Mouse (Mus musculus) MEL (cell line): Measurements from ENCODE around the gene Lrrc39. TPM values are rescaled to one million over a fixed set of nuclear protein-coding genes. Genes with fewer than 3 reads are reported as not detected.

Source experiments
- DNase-seq: peaks from one replicate; pipeline ENCODE4 v3.0.0; 2011; ENCODE audit warnings: low read depth, low spot score
- H3K27ac ChIP-seq: 2 replicates; pipeline ENCODE4 v1.5.1; 2012; ENCODE audit warnings: low read depth, mild to moderate bottlenecking, control low read depth, low read length, moderate library complexity; ENCODE audit not compliant: control insufficient read depth
- H3K27me3 ChIP-seq, 2 experiments: fragments of 150-350 bp in 1 of 2; sonication (generic) in 1 of 2; 2 replicates each; pipeline ENCODE4 v1.6.1; 2012; ENCODE audit warnings: low read length in 2 of 2, mild to moderate bottlenecking in 2 of 2, improper control_type of control experiment in 1 of 2, moderate library complexity in 1 of 2; ENCODE audit not compliant: insufficient read depth in 2 of 2, control insufficient read depth in 1 of 2
- H3K36me3 ChIP-seq, 2 experiments: 2 replicates each; pipeline ENCODE4 v1.6.1; 2012 to 2014; ENCODE audit warnings: low read length in 2 of 2, improper control_type of control experiment in 1 of 2, inconsistent platforms in 1 of 2, mild to moderate bottlenecking in 1 of 2; ENCODE audit not compliant: insufficient read depth in 2 of 2, control insufficient read depth in 1 of 2
- H3K4me1 ChIP-seq, 2 experiments: fragments of 150-350 bp in 1 of 2; sonication (generic) in 1 of 2; 2 replicates each; pipeline ENCODE4 v1.6.1; 2012; ENCODE audit warnings: low read length in 2 of 2, improper control_type of control experiment in 1 of 2, mild to moderate bottlenecking in 1 of 2; ENCODE audit not compliant: insufficient read depth in 2 of 2, control insufficient read depth in 1 of 2
- H3K4me3 ChIP-seq, 2 experiments: fragments of 150-350 bp in 1 of 2; sonication (generic) in 1 of 2; 2 replicates each; pipeline ENCODE4 v1.5.1; 2012; ENCODE audit warnings: low read depth in 2 of 2, low read length in 2 of 2, mild to moderate bottlenecking in 2 of 2, moderate library complexity in 2 of 2, control low read depth in 1 of 2, improper control_type of control experiment in 1 of 2; ENCODE audit not compliant: control insufficient read depth in 1 of 2, insufficient read depth in 1 of 2
- H3K79me2 ChIP-seq: 2 replicates; pipeline ENCODE4 v1.6.1; 2012; ENCODE audit warnings: mild to moderate bottlenecking, low read length, moderate library complexity; ENCODE audit not compliant: control insufficient read depth, poor library complexity, insufficient read depth
- H3K9ac ChIP-seq: 2 replicates; pipeline ENCODE4 v1.6.1; 2012; ENCODE audit warnings: low read depth, mild to moderate bottlenecking, control low read depth, low read length, moderate library complexity; ENCODE audit not compliant: control insufficient read depth, poor library complexity, severe bottlenecking
- H3K9me3 ChIP-seq: fragments of 150-350 bp; sonication (generic); replicated peaks from 2 replicates; pipeline ENCODE4 v1.6.1; 2012; ENCODE audit warnings: mild to moderate bottlenecking, low read length, improper control_type of control experiment, moderate library complexity; ENCODE audit not compliant: insufficient read depth
- CHD2 ChIP-seq: IDR thresholded peaks from 2 replicates; pipeline ENCODE4 v1.6.1; 2011; ENCODE audit warnings: low read length, improper control_type of control experiment
- CTCF ChIP-seq, 3 experiments: IDR thresholded peaks in 2 of 3; conservative IDR thresholded peaks in 1 of 3; 2 replicates each; pipeline ENCODE4 v1.5.1; 2011 to 2012; ENCODE audit warnings: low read length in 3 of 3, low read depth in 2 of 3, mild to moderate bottlenecking in 2 of 3, improper control_type of control experiment in 1 of 3, inconsistent platforms in 1 of 3, mixed read lengths in 1 of 3, moderate library complexity in 1 of 3; ENCODE audit not compliant: control insufficient read depth in 1 of 3, insufficient read depth in 1 of 3, poor library complexity in 1 of 3, severe bottlenecking in 1 of 3
- E2F4 ChIP-seq: IDR thresholded peaks from 2 replicates; pipeline ENCODE4 v1.6.1; 2011; ENCODE audit warnings: low read depth, low read length, improper control_type of control experiment, borderline replicate concordance
- ELF1 ChIP-seq: IDR thresholded peaks from 2 replicates; pipeline ENCODE4 v1.6.1; 2014; ENCODE audit warnings: low read depth, mild to moderate bottlenecking, inconsistent platforms, low read length, improper control_type of control experiment, moderate library complexity
- EP300 ChIP-seq, 2 experiments: IDR thresholded peaks; 2 replicates each; pipeline ENCODE4 v1.6.1; 2011; ENCODE audit warnings: improper control_type of control experiment in 2 of 2, low read length in 2 of 2, low read depth in 1 of 2, mild to moderate bottlenecking in 1 of 2
- ETS1 ChIP-seq: IDR thresholded peaks from 2 replicates; pipeline ENCODE4 v1.6.1; 2012; ENCODE audit warnings: low read depth, mild to moderate bottlenecking, inconsistent platforms, low read length, improper control_type of control experiment, moderate library complexity
- GABPA ChIP-seq: IDR thresholded peaks from 2 replicates; pipeline ENCODE4 v1.6.1; 2012; ENCODE audit warnings: low read depth, mild to moderate bottlenecking, inconsistent platforms, low read length, improper control_type of control experiment, moderate library complexity
- GATA1 ChIP-seq: IDR thresholded peaks from 2 replicates; pipeline ENCODE4 v1.6.1; 2011; ENCODE audit warnings: low read depth, low read length, improper control_type of control experiment
- HCFC1 ChIP-seq: IDR thresholded peaks from 2 replicates; pipeline ENCODE4 v1.6.1; 2012; ENCODE audit warnings: low read depth, mild to moderate bottlenecking, inconsistent platforms, low read length, improper control_type of control experiment, moderate library complexity
- KAT2A ChIP-seq: conservative IDR thresholded peaks from 2 replicates; pipeline ENCODE4 v1.6.1; 2012; ENCODE audit warnings: low read depth, low read length, improper control_type of control experiment, inconsistent platforms
- MAFK ChIP-seq: IDR thresholded peaks from 2 replicates; pipeline ENCODE4 v1.6.1; 2011; ENCODE audit warnings: low read depth, mild to moderate bottlenecking, low read length, improper control_type of control experiment, borderline replicate concordance
- MAZ ChIP-seq: IDR thresholded peaks from 2 replicates; pipeline ENCODE4 v1.6.1; 2012; ENCODE audit warnings: low read depth, mild to moderate bottlenecking, inconsistent platforms, low read length, improper control_type of control experiment
- MXI1 ChIP-seq: IDR thresholded peaks from 2 replicates; pipeline ENCODE4 v1.6.1; 2011; ENCODE audit warnings: mild to moderate bottlenecking, low read depth, low read length, improper control_type of control experiment
- MYB ChIP-seq: IDR thresholded peaks from 2 replicates; pipeline ENCODE4 v1.6.1; 2011; ENCODE audit warnings: mild to moderate bottlenecking, low read depth, low read length, improper control_type of control experiment
- MYC ChIP-seq: IDR thresholded peaks from 2 replicates; pipeline ENCODE4 v1.6.1; 2011; ENCODE audit warnings: low read depth, mild to moderate bottlenecking, low read length, improper control_type of control experiment, moderate library complexity
- NELFE ChIP-seq: IDR thresholded peaks from 2 replicates; pipeline ENCODE4 v1.6.1; 2011; ENCODE audit warnings: low read depth, low read length, improper control_type of control experiment
- NRF1 ChIP-seq: IDR thresholded peaks from 2 replicates; pipeline ENCODE4 v1.6.1; 2014; ENCODE audit warnings: low read depth, mild to moderate bottlenecking, inconsistent platforms, low read length, improper control_type of control experiment, moderate library complexity; ENCODE audit not compliant: poor library complexity, insufficient read depth, severe bottlenecking
- POLR2AphosphoS5 ChIP-seq: IDR thresholded peaks from 2 replicates; pipeline ENCODE4 v1.6.1; 2012; ENCODE audit warnings: low read depth, borderline replicate concordance, mild to moderate bottlenecking, inconsistent platforms, low read length, moderate library complexity, mixed read lengths
- RAD21 ChIP-seq: IDR thresholded peaks from 2 replicates; pipeline ENCODE4 v1.6.1; 2011; ENCODE audit warnings: mild to moderate bottlenecking, low read depth, low read length, improper control_type of control experiment
- TBP ChIP-seq: IDR thresholded peaks from 2 replicates; pipeline ENCODE4 v1.8.0; 2011; ENCODE audit warnings: low read depth, low read length, improper control_type of control experiment
- USF1 ChIP-seq: IDR thresholded peaks from 2 replicates; pipeline ENCODE4 v1.6.1; 2014; ENCODE audit warnings: low read depth, mild to moderate bottlenecking, inconsistent platforms, low read length, improper control_type of control experiment, moderate library complexity
- USF2 ChIP-seq, 2 experiments: IDR thresholded peaks; 2 replicates each; pipeline ENCODE4 v1.6.1; 2011 to 2012; ENCODE audit warnings: improper control_type of control experiment in 2 of 2, low read length in 2 of 2, borderline replicate concordance in 1 of 2, inconsistent platforms in 1 of 2, low read depth in 1 of 2, mild to moderate bottlenecking in 1 of 2; ENCODE audit not compliant: insufficient read depth in 1 of 2
- ZC3H11A ChIP-seq: IDR thresholded peaks from 2 replicates; pipeline ENCODE4 v1.6.1; 2012; ENCODE audit warnings: low read depth, mild to moderate bottlenecking, inconsistent platforms, low read length, improper control_type of control experiment
- ZKSCAN1 ChIP-seq: IDR thresholded peaks from 2 replicates; pipeline ENCODE4 v1.6.1; 2012; ENCODE audit warnings: low read depth, mild to moderate bottlenecking, inconsistent platforms, low read length, improper control_type of control experiment, moderate library complexity
- polyA plus RNA-seq, 2 experiments: library from polyadenylated mRNA; stranded (reverse) in 1 of 2; unstranded in 1 of 2; fragments of >175 nt in 1 of 2; fragments of >200 nt in 1 of 2; gene quantifications; 2 replicates each; pipeline versions ENCODE4 v1.2.1 to v1.2.4; 2012; ENCODE audit warnings: low replicate concordance in 2 of 2, low read depth in 1 of 2; ENCODE audit not compliant: insufficient read length in 2 of 2, insufficient read depth in 1 of 2, missing spikeins in 1 of 2
- total RNA-seq: library from RNA; depleted of rRNA; stranded (reverse); fragments of 300-350 nt; gene quantifications from 2 replicates; pipeline ENCODE4 v1.2.3, GENCODE M21; 2012

Lrrc39 gene
- total and polyA plus RNA-seq, 3 experiments = 0.40 to 0.65 TPM; not detected in 1

GRCm38 (mm10) chr3:116563095-116563492 lies 321 bp downstream of the Lrrc39 start:
- H3K79me2 ChIP-seq = no peaks in the 10 kb centered on the region
- H3K36me3 ChIP-seq = peaks cover 0 to 9% of the 10 kb centered on the region in 2 experiments; a peak in 2 of 4 replicates
- TF ChIP-seq MAFK = no peak
- TF ChIP-seq CTCF (IDR thresholded peaks at IDR 0.05 in 2 of 3, conservative IDR thresholded peaks at IDR 0.05 in 1 of 3; ENCODE audit: control insufficient read depth in 1 of 3, insufficient read depth in 1 of 3, low read depth in 2 of 3, low read length in 3 of 3, poor library complexity in 1 of 3, severe bottlenecking in 1 of 3) = no peak
- no peak for TF ChIP-seq MYB
- no peak for TF ChIP-seq USF1
- TF ChIP-seq NELFE = no peak
- TF ChIP-seq TBP = no peak
- TF ChIP-seq MYC = no peak
- TF ChIP-seq RAD21 = no peak
- no peak for TF ChIP-seq CHD2
- TF ChIP-seq ELF1 = no peak
- TF ChIP-seq USF2 (IDR thresholded peaks at IDR 0.05; ENCODE audit: borderline replicate concordance in 1 of 2, insufficient read depth in 1 of 2, low read depth in 1 of 2, low read length in 2 of 2) = no peak
- TF ChIP-seq KAT2A = no peak
- no peak for TF ChIP-seq E2F4
- no peak for TF ChIP-seq ZC3H11A
- no peak for TF ChIP-seq HCFC1
- TF ChIP-seq, all 39 proteins: peak for 0
- H3K27ac ChIP-seq = 0 out of 2 replicates have a peak overlapping the region, but pooled peaks have one; percentile 2
- H3K9ac ChIP-seq = peak overlapping the region; percentile 28; the same call in 1 of the 2 replicates
- H3K4me3 ChIP-seq = peak overlapping the region; percentile 30 to 40
- H3K4me1 ChIP-seq = peaks cover 0 to 11% of the 10 kb centered on the region in 2 experiments; a peak in 2 of 4 replicates
- no peaks in the 10 kb centered on the region for H3K27me3 ChIP-seq
- no peaks in the 10 kb centered on the region for H3K9me3 ChIP-seq
- no peak for DNase-seq

GRCm38 (mm10) chr3:116570628-116571027 lies 7.9 kb downstream of the Lrrc39 start:
- Histone ChIP-seq H3K79me2 (no peaks in the 10 kb centered on the region), H3K9ac (no peak overlapping the region), H3K4me1 (peaks cover 0 to 5% of the 10 kb centered on the region in 2 experiments; a peak in 1 of 4 replicates), H3K27ac (no peak overlapping the region), H3K27me3 (no peaks in the 10 kb centered on the region), H3K36me3 (peaks cover 0 to 3% of the 10 kb centered on the region in 2 experiments; a peak in 1 of 4 replicates), H3K9me3 (no peaks in the 10 kb centered on the region), H3K4me3 (no peak overlapping the region)
- DNase-seq = no peak
- no peak for TF ChIP-seq MAFK
- TF ChIP-seq MAZ = no peak
- no peak for TF ChIP-seq MXI1
- no peak for TF ChIP-seq ETS1
- no peak for TF ChIP-seq POLR2AphosphoS5
- TF ChIP-seq ZKSCAN1 = no peak
- no peak for TF ChIP-seq NRF1
- TF ChIP-seq GABPA = no peak
- no peak for TF ChIP-seq GATA1
- TF ChIP-seq CTCF (IDR thresholded peaks at IDR 0.05 in 2 of 3, conservative IDR thresholded peaks at IDR 0.05 in 1 of 3; ENCODE audit: control insufficient read depth in 1 of 3, insufficient read depth in 1 of 3, low read depth in 2 of 3, low read length in 3 of 3, poor library complexity in 1 of 3, severe bottlenecking in 1 of 3) = no peak
- TF ChIP-seq MYC = no peak
- no peak for TF ChIP-seq E2F4
- TF ChIP-seq EP300 (IDR thresholded peaks at IDR 0.05; ENCODE audit: low read depth in 1 of 2, low read length in 2 of 2) = no peak
- no peak for TF ChIP-seq MYB
